Mouse (Mus musculus) neural tube, embryonic 15.5 days (tissue): Measurements from ENCODE around the gene Fam171a1. TPM values are rescaled to one million over a fixed set of nuclear protein-coding genes. Genes with fewer than 3 reads are reported as not detected.

ENCODE experiments used
- microRNA-seq: library from miRNA; unstranded; fragments of <30 nt; microRNA quantifications from one replicate; pipeline ENCODE4, GENCODE M21; 2017
- polyA plus RNA-seq: library from polyadenylated mRNA; unstranded; fragments of >200 nt; fragmentation: Nextera tagmentation; extraction: Ambion mirVana; gene quantifications from 2 replicates; pipeline ENCODE4 v1.2.1, GENCODE M21; 2015

Fam171a1 gene
- polyA plus RNA-seq, 1 experiment from 2014 or later: 49.9 TPM

Small RNA genes within 50 kb of the gene (microRNA-seq; reads per million reads assigned to microRNA genes)
- not detected for gene Gm27306

Other genes starting within 250 kb of the Fam171a1 start
- gene Nmt2, start 170.0 kb downstream of the Fam171a1 start, polyA plus RNA-seq: 88.6 and 106 TPM in 2 replicates
- 11.6 and 14.1 TPM in 2 replicates for gene Rpp38, start 218.4 kb downstream of the Fam171a1 start, polyA plus RNA-seq
- gene Acbd7, start 221.9 kb downstream of the Fam171a1 start, polyA plus RNA-seq: 4.3 and 5.2 TPM in 2 replicates